Mouse (Mus musculus) cerebellum, adult 18-20 months (tissue): Measurements from ENCODE around the gene Kcnq2.

Experiments used
- DNase-seq, 2 experiments: peaks; one replicate each; pipeline ENCODE4 v3.0.0; 2021

Gene Kcnq2

GRCm38 (mm10) chr2:181146976-181147545 is 12.0 kb upstream of the Kcnq2 start:
- no peak for DNase-seq

GRCm38 (mm10) chr2:181144675-181145074 is 9.6 kb upstream of the Kcnq2 start:
- no peak for DNase-seq

GRCm38 (mm10) chr2:181143509-181144276 is 8.6 kb upstream of the Kcnq2 start:
- no peak for DNase-seq

- peak in 1 of 2 experiments; percentile 66 for DNase-seq
Observed at GRCm38 (mm10) chr2:181142703-181143135, 7.6 kb upstream of the Kcnq2 start.

- peak; percentile 82 to 86 for DNase-seq
Observed at GRCm38 (mm10) chr2:181139641-181140193, 4.6 kb upstream of the Kcnq2 start.

GRCm38 (mm10) chr2:181136934-181137333 is 1.8 kb upstream of the Kcnq2 start:
- DNase-seq = no peak

GRCm38 (mm10) chr2:181135446-181135818 is 332 bp upstream of the Kcnq2 start:
- DNase-seq = no peak

GRCm38 (mm10) chr2:181133837-181134590 is 1.1 kb downstream of the Kcnq2 start:
- peak; percentile 51 to 62 for DNase-seq

- peak in 1 of 2 experiments; percentile 45 for DNase-seq
Observed at GRCm38 (mm10) chr2:181130245-181130644, 4.9 kb downstream of the Kcnq2 start.

- no peak for DNase-seq
Observed at GRCm38 (mm10) chr2:181128963-181129362, 6.1 kb downstream of the Kcnq2 start.

- no peak for DNase-seq
Observed at GRCm38 (mm10) chr2:181127786-181128185, 7.3 kb downstream of the Kcnq2 start.

- no peak for DNase-seq
Observed at GRCm38 (mm10) chr2:181125726-181126455, 9.2 kb downstream of the Kcnq2 start.

- DNase-seq = no peak
Observed at GRCm38 (mm10) chr2:181122642-181123041, 12.5 kb downstream of the Kcnq2 start.

GRCm38 (mm10) chr2:181120922-181121449 is 14.1 kb downstream of the Kcnq2 start:
- DNase-seq = no peak

- peak; percentile 72 to 80 for DNase-seq
Observed at GRCm38 (mm10) chr2:181119952-181120351, 15.1 kb downstream of the Kcnq2 start.

- no peak for DNase-seq
Observed at GRCm38 (mm10) chr2:181116436-181116835, 18.7 kb downstream of the Kcnq2 start.

GRCm38 (mm10) chr2:181115367-181115766 is 19.7 kb downstream of the Kcnq2 start:
- DNase-seq = no peak

- no peak for DNase-seq
Observed at GRCm38 (mm10) chr2:181113762-181114361, 21.2 kb downstream of the Kcnq2 start.

- DNase-seq = no peak
Observed at GRCm38 (mm10) chr2:181111665-181112064, 23.4 kb downstream of the Kcnq2 start.

- DNase-seq = peak in 1 of 2 experiments; percentile 51
Observed at GRCm38 (mm10) chr2:181104111-181104510, 31.0 kb downstream of the Kcnq2 start.

GRCm38 (mm10) chr2:181102161-181102560 is 32.9 kb downstream of the Kcnq2 start:
- DNase-seq = no peak

- no peak for DNase-seq
Observed at GRCm38 (mm10) chr2:181101626-181102025, 33.5 kb downstream of the Kcnq2 start.
